Mouse (Mus musculus) cerebellum, adult 11 months (tissue): ENCODE measurements at regions not wholly inside any gene's neighbourhood (a gene's known extent, or its start where the extent isn't known, plus 50 kb on each side); places are given as distances from the start of the nearest gene placed in this dataset.
"Not testable (repeated sequence)": the region's sequence is repeated elsewhere in the genome, so short reads cannot be mapped to it uniquely, and the experiment has no call there.

Source experiments
- DNase-seq: peaks from one replicate; pipeline ENCODE4 v3.0.0; 2022

DNA sequence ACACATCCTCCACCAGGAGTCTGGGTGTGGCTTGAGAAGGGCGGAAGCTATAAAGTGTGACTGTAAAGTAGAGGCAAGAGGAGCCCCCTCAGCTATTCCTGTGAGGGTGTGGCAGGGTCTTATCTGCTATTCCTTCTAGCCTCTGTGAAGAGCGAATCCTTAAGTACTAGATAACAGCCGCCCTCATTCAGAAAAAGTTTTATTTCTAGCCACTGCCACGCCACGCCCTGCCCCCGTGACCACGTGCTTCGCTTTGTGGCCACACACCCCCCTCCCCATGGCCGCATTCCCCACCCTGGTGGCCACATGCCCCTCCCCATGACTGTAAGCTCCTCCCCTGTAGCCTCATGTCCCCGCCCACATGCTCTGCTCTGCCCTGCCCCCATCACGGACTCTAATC lies 218.9 kb upstream of the A430005L14Rik start:
- DNase-seq, result no peak

- no peak for DNase-seq
These were observed 214.8 kb upstream of the A430005L14Rik start for GRCm38 (mm10) chr4:153742241-153742640.

DNA sequence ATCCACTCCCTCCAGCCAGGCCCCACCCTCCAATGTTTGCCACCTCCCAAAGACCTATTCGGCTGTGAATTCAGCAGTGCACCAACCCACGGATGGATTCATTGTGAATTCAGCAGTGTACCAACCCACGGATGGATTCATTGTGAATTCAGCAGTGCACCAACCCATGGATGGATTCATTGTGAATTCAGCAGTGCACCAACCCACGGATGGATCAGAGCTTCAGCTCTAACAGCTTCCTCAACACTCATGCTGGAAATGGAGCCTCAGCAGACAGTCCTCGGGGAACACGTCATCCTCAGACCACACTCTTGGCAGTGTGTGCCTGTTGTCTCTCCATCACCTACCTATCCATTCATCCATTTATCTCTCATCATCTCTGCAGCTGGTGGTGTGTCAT lies 204.2 kb upstream of the A430005L14Rik start:
- DNase-seq, result no peak

- DNase-seq, result no peak
These were observed 198.7 kb upstream of the A430005L14Rik start for GRCm38 (mm10) chr4:153758323-153758722.

DNA sequence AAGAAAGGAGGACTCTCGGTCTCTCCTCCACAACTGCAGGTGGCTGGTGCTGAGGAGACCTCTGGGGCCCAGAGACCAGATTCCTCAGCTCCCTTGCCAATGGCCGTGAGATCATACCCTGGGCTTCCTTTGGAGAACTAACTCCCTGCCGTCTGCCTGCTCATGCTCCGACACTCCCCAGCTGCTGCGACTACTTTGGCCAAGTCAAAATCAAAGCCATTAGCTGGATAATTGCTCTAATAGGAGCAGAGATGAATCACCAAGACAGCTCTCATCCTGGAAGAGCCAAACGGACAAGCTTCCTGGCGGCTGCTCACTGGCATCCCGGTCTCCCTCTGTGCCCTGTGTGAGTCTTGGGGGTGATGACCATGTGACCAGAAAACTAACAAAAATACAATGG lies 198.3 kb upstream of the A430005L14Rik start:
- no peak for DNase-seq

DNA sequence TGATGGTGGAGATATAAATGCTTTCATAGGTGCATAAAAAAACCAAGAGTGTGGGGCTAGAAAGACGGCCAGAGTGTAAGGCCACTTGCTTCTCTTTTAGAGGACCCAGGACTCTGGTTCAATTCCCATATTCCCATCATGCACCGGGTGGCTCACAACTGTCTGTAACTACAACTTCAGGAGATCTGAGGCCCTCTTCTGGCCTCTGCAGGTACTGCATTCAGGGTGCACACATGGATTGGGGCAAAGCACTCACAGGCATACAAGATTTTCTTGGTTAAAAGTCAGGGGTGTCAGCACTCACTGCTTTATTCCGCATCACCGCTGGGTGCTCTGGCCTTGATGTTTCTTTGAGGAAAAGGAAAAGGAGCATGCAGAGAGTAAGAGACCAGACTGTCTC lies 196.1 kb upstream of the A430005L14Rik start:
- no peak for DNase-seq

- no peak for DNase-seq
These were observed 193.6 kb upstream of the A430005L14Rik start for GRCm38 (mm10) chr4:153763413-153763812.

DNA sequence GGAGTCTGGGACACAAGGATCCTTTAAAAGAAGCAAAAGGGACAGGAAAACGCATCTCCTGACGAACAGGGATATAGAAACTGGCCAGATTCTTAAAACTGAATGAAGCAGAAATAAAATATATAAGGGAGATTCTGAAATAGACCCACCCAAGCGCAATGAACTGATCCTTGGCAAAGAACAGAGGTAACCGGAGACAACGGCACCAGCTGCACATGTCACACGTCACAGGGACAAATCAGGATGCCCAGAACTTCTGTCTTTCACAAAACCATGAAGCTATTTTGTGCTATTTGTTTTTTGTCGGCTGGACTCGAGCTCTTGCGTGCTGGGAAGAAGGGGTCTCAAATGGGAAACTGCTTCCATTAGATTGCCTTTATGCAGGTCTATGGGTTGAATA lies 189.3 kb upstream of the A430005L14Rik start:
- DNase-seq, result no peak

- DNase-seq, result no peak
These were observed 188.7 kb upstream of the A430005L14Rik start for GRCm38 (mm10) chr4:153768350-153768749.

DNA sequence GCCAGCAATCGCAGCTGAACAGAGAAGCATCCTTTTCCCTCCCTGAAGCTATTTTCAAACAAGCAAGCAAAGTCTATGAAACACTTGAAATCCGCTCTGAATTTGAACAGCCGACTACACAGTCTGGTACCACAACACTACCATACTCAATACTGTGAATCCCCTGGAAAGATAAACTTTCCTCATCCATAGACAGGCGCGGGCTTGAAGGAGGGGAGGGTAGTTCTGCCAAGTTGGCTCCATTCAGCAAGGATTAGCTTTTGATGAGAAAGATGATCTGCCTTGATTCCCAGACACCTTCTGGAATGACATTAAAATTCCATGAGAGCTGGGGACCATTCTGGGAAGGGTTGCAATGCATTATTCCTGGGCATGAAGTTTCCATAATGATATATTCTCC lies 186.4 kb upstream of the A430005L14Rik start:
- DNase-seq, result no peak

DNA sequence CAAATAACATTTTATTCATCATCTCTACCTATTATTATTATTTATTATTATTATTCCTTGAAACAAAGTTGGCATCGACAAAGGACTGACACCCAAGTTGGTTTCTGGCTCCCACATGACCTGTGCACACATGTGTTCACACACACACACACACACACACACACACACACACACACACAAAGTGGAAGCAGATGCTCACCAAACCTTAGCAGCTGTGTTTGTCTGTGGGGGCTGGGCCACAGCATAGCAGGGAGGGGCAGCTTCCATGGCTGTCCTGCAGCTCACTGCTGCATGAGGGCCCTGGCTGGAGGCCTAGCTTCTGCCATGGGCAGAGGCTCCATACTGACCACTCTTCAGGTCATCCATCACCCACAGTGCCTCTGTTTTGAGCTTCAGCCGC lies 176.5 kb upstream of the A430005L14Rik start:
- no peak for DNase-seq

DNA sequence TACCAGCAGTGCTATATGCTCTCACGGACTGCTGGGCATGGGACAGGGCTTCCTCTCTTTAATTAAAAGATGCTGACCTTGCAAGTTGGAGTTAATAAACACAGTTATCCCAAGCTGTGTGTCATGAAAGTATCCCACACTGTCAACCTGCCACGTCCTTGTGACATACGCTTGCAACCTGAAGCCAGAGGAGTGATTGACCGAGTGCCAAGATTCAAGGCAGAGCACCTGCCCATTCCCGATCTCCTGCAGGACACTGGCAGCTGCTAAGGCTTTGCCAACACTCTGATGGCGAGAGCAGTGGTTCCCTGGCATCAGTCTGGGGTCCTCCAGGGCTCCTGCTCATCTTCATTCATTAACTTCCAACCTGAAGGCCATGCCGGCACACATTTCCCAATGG lies 175.8 kb upstream of the A430005L14Rik start:
- peak; percentile 2 for DNase-seq

- no peak for DNase-seq
These were observed 175.0 kb upstream of the A430005L14Rik start for GRCm38 (mm10) chr4:153781981-153782521.

- no peak for DNase-seq
These were observed 172.6 kb upstream of the A430005L14Rik start for GRCm38 (mm10) chr4:153784401-153784800.

DNA sequence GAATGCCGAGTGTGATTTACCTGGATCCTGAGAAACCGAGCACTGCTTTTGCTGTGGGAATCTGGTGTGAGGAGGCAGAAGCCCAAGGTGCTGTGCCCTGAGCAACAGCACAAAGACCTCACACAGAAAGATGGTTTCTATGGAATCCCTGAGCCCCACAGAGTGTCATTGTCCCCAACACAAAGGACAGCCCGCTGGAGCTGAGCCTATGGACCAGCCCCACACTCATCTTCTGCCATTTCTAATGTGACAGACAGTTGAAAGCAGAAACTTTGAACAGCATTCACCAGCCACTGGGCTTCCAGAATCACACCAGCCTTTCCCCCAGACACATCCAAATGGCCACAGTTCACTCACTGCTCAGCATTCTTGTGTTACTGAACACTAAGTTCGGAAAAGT lies 171.5 kb upstream of the A430005L14Rik start:
- no peak for DNase-seq

- no peak for DNase-seq
These were observed 164.7 kb upstream of the A430005L14Rik start for GRCm38 (mm10) chr4:153792307-153792706.

GRCm38 (mm10) chr4:153798061-153798460 lies 159.0 kb upstream of the A430005L14Rik start:
- no peak for DNase-seq

GRCm38 (mm10) chr4:153805727-153806126 lies 151.3 kb upstream of the A430005L14Rik start:
- DNase-seq, result no peak

DNA sequence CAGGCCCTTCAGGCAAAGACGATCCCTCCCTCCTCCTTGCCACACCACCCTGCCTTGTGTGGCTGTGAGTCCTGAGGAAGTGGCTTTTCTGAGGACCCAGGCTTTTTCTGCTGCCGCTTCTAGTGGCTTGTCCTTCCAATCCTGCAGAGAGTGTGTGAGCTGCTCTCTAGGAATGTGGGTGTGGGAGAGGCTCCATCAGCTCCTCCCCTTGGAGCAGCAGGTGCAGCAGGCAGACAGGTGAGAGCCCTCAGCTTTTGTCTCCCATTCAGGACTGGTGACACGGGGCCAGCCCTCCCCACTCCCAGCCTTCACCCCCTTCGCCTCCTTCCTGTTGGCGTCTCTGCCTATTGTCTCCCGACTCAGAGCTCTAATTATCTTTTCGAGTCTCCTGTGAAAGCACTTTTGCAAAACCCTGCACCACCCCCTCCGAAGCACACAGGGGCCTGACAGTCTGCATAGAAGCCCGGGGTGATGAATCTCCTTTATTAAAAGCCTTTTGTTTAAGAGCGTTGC lies 150.8 kb upstream of the A430005L14Rik start:
- DNase-seq, result no peak

DNA sequence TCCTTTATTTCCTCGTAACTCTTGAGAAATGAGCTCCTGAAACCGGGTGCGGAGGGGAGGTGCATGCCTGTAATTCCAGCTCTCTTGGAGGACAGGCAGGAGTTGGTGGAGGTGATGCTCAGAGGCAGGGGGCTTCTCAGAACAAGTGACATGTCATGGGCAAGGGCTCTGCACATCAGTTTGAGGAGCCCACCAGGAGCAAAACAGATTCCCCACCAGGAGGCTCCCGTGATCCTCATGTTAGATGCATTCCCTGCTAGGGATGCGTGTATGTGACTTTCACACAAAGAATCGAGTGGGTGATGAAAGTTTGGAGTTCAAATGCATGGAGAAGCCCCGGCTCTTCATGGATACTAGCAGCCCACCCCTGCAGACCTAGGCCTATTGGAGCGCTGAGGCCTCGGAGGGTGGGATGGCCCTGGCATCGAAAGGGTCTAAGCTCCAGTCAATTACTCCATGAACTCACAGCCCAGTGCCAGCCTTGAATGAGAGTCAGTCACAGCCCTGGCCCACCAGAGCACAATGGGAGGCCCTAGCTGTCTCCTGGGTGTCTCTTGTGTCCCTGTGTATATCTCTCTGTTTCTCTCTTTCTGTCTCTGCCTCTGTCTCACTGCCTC lies 150.1 kb upstream of the A430005L14Rik start:
- DNase-seq, result no peak

DNA sequence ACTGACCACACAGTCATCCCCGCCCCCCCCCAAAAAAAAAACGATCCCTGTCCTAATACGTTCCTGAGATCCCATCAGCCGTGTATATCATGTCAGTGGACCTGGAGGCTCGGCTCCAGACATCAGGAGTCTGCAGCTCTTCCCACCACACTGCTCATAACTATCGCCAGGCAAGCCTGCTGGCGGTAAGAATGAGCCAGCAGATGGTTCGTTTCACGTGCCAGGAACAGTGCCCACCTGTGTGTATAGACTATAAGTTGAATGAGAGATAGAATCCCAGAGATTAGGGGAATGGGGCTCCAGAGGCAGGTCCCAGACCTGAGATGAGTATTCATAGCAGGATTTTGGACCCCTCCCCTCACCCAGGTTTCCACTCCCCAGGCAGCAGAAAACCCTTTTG lies 144.2 kb upstream of the A430005L14Rik start:
- DNase-seq, result no peak

GRCm38 (mm10) chr4:153827914-153828313 lies 129.1 kb upstream of the A430005L14Rik start:
- DNase-seq, result no peak

- DNase-seq, result no peak
These were observed 127.3 kb upstream of the A430005L14Rik start for GRCm38 (mm10) chr4:153829766-153830165.

- no peak for DNase-seq
These were observed 126.5 kb upstream of the A430005L14Rik start for GRCm38 (mm10) chr4:153830491-153830890.

DNA sequence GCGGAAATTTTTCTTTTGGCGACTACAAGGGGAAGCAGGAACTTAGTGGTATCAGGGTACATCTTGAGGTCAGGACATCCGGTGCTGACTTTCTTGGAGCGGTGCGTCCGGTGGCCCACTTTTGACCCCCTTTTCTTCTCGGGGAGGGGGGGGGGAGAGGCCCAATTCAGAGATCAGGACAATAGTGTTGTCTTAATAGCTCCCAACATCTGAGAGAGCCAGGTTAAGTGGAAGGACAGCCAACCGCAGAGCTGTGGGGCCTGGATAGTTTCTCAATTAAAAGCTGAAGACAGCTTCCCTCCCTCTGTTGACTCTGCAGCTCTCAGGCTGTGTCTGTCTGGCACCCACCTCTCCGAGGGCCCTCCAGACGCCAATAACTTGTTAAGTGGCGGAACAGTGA lies 125.8 kb upstream of the A430005L14Rik start:
- DNase-seq, result not testable (repeated sequence)
